Mouse (Mus musculus): ENCODE results near the gene Fzr1.

The Fzr1 gene

DNA sequence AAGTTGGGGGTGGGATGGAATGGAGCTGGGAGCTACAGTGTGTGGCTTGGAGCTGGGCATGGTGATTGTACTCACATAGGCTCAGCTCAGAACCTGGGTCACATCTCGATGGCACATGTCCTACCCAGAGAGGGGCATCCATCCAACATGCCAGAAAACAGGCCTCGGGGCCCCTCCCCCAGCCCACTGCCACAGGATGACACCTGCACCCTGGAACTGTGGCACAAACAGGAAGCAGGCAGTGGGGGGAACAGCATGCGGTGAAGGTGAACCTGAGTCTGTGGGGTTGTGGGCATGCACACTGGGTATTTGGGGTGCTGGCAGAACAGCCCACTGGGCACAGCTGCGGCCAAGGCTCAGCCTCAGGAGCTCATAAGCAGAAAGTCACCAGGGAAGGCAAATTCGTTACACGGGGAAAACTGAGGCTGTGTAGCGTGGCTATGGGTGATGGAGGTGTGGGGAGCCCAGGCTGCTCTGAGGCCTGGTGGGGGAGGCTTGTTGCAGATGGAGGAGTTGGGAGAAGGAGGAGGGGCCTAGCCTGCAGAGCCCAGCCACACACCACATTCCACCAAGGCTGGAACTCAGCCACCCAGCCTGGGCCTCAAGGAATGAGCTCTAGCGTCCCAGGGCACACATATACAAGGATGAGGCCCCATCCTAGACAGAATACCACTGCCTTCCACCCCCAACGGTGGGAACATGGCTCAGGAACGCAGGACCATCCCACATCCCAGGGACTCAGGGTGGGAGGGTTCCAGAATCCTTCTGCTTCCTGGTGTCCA lies 48.9 kb downstream of the Fzr1 start:
- DNase-seq (ENCODE audit: low read depth, low spot score), result no peak

DNA sequence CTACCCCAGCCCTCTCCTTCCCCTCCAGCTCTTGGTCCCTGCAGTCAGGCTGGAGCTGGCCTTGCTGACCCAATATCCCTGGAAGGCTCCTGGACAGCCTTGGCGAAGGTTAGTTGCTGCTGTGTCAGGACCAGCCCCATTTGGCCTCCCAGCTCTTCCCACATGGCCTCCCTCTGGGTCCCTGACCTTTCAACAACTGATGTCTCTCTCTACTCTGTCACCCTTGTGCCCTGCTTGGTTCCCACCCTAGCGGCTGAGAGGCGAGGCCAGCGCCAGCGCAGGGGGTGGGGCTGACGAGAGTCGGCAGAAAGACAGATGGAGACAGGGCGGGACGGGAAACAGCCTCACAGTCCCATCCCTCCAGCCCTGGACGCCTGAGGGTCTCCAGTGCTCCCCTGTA lies 49.9 kb downstream of the Fzr1 start, which contains the start of gene Tbxa2r:
Gene Tbxa2r, plus strand, starts transcription at position 346 of the 400 bp plus-strand sequence.
- no peak for DNase-seq (ENCODE audit: low read depth, low spot score)

GRCm38 (mm10) chr10:81327959-81328358 lies 50.4 kb downstream of the Fzr1 start:
- DNase-seq (ENCODE audit: low read depth, low spot score), result no peak

DNA sequence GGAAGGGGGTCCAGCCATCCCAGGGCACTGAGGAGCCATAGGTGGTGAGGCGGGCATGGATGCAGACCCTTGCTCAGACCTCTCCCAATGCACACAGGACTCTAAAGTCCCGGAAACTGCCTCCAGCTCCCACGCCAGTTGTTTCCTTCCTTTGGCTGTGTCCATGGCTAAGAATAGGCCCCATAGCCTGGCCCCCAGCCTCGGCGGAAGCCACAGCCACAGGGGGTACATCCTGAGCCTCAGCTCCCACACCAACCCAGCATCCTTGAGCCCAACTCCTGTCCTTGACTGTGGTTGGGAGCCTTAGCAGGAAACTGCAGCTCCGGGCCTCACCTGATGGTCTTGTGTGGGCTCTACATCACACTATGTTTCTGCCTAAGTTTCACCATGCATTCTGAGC lies 51.5 kb downstream of the Fzr1 start:
- DNase-seq (ENCODE audit: low read depth, low spot score), result no peak

- DNase-seq (ENCODE audit: low read depth, low spot score), result no peak
These were observed 52.5 kb downstream of the Fzr1 start for GRCm38 (mm10) chr10:81325781-81326180.

- DNase-seq (ENCODE audit: low read depth, low spot score), result no peak
These were observed 53.1 kb downstream of the Fzr1 start for GRCm38 (mm10) chr10:81325176-81325575.

DNA sequence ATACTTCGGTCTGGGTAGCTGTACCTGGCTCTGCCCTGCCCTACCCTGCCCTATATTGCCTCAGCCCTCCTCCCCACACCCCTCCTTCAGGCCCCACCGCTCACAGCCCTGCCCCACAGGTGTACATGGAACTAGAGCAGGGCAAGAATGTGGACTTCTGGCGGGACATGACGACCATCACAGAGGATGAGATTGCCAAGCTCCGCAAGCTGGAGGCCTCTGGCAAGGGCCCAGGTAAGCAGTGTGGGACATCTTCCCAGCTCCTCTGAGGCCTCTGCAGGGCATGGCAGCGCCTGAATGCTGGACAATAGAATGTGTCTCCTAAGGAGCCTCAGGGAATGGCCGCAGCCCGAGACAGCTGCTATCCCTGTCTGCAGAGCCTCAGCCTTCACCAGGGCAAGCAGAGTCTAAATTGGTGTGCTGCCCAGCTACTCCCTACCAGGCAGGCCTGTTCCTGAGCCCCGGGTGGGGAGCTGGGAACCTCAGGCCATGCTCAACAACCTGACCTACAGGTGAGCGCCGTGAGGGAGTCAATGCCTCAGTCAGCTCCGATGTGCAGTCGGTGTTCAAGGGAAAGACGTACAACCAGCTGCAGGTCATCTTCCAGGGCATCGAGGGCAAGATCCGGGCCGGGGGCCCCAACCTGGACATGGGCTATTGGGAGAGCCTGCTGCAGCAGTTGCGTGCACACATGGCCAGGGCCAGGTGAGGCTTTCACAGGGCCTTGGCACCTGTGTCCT lies 54.4 kb downstream of the Fzr1 start:
- DNase-seq (ENCODE audit: low read depth, low spot score), result no peak

DNA sequence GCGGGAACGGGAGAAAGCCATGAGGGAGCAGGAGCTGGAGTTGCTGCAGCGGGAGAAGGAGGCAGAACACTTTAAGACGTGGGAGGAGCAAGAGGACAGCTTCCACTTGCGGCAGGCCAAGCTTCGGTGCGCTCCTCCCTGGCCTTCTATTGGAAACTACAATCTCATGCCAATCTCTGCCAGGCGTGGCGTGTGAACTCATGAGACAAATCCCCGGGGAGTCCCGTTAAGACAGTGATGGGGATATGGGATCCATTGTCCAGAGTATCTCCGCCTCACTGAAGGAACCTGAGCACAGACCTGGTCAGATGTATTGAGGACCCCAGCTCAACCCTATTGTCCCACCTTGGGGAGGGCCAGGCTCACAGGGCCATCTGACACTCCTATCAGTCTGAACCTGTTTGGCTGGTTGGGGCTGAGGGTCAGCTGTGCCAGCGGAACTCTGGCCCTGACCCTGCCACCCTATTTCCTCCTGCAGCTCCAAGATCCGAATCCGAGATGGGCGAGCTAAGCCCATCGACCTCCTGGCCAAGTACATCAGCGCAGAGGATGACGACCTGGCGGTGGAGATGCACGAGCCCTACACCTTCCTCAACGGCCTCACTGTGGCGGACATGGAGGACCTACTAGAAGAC lies 55.1 kb downstream of the Fzr1 start:
- no peak for DNase-seq (ENCODE audit: low read depth, low spot score)

DNA sequence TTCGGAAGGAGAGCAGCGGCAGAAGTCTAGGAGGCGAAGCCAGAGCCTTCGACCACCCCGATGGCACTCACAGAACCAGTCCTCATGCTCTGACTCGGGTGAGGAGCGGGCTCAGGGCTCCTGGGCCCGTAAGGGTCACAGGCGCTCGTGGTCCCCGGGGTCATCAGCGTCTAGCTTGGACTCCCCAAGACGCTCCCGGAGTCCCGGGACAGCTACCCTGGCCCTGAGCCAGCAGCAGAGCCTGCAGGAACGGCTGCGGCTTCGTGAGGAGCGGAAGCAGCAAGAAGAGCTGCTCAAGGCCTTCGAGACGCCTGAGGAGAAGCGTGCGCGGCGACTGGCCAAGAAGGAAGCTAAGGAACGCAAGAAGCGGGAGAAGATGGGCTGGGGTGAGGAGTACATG lies 55.9 kb downstream of the Fzr1 start:
- DNase-seq (ENCODE audit: low read depth, low spot score), result no peak

DNA sequence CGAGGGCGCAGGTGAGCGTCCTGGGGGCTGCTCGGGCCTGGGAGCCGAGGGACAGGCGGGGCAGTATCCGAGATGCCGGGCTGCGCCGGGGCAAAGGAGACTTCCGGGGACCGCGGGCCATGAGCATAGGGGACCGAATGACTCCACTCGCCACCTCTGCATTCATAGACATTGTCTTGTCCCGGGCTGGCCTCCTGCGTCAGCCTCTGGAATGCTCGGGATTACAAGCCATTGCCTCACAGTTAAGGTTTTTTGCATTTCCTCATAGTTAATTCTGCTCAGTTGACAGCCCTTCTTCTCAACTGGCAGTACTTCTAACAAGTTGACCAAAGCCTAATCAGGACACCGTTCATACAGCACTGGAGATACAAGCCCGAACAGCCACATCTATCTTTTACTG lies 56.9 kb downstream of the Fzr1 start:
- no peak for DNase-seq (ENCODE audit: low read depth, low spot score)

DNA sequence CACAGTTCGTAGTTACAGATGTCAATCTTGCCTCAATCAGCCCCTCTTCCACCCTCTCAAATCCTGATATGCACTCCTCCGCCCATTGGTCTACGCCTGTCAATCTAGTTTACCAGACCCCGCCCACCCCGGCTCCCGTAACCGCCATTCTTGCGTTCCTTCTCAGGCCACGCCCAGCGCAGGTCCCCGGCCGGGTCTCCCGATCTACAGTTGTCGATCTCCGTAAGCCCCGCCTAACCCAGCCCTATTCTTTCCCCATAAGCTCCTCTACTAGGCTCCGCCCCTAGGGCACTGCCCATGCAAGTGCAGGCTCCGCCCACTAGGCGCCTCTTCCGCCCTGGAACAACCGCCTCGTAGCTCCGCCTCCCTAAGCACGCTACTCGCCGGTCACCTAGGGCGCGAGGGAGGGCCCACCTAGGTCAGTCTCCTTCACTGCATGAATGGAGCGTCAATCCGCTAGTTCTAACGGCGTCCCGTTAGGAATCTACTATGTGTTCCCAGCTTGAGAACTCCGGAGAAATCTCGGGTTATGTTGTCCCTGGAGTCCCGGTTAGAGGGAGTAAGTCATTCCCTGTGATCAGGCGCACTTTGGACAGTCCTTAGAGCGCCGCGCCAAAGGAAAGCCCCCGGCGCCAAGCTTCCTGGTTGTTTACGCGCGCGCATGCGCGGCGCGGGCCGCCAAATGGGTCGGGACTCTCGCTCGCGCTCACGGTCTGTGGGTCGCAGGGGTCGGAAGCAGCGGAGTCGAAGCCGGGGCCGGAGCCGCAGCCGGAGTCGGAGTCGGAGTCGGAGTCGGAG lies 57.6 kb downstream of the Fzr1 start, which contains the start of gene Cactin:
Gene Cactin, plus strand, starts transcription at position 554 of the 798 bp plus-strand sequence.
- peak; percentile 100 for DNase-seq (ENCODE audit: low read depth, low spot score)

- DNase-seq (ENCODE audit: low read depth, low spot score), result peak; percentile 98
These were observed 58.4 kb downstream of the Fzr1 start for GRCm38 (mm10) chr10:81319741-81320549.

DNA sequence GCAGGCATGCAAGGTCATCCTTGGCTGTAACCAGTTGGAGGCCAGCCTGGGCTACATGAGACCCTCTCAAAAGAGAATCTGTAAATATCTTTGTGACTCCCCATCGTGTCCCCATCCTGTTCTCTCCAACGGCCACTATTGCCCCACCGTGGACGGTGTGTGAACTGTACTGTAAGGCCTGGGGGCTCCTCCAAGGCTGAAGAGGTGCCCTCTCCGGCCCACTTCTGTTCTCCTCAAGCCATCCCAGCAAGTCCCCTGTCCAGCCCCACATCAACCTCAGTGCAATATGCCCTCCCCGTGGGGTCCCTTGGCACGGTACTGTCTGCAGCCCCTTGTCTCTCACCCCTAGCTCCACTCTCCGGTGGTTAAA lies 59.0 kb downstream of the Fzr1 start:
- DNase-seq (ENCODE audit: low read depth, low spot score), result no peak

GRCm38 (mm10) chr10:81318589-81319329 lies 59.6 kb downstream of the Fzr1 start:
- DNase-seq (ENCODE audit: low read depth, low spot score), result no peak

GRCm38 (mm10) chr10:81317273-81317672 lies 61.0 kb downstream of the Fzr1 start:
- DNase-seq (ENCODE audit: low read depth, low spot score), result no peak

GRCm38 (mm10) chr10:81316338-81317060 lies 61.8 kb downstream of the Fzr1 start:
- DNase-seq (ENCODE audit: low read depth, low spot score), result no peak
